Mouse (Mus musculus): ENCODE measurements around the gene Gprin2. TPM values are rescaled to one million over a fixed set of nuclear protein-coding genes. Genes with fewer than 3 reads are reported as not detected.
A peak's percentile ranks its signal among the peaks of the same experiment; 100 is the strongest.

Gene Gprin2
- polyA plus RNA-seq (2015; fragmentation: Nextera tagmentation; extraction: Ambion mirVana) = 4.8 and 5.5 TPM in 2 replicates

GRCm38 (mm10) chr14:34201231-34202035, at the start of gene Gprin2:
TSS of gene Gprin2 (minus strand) at chr14:34201653.
- peaks cover 23% of the 10 kb centered on the region for H3K4me1 ChIP-seq (replicated peaks)
- peak within 1 kb of the TSS; percentile 77 for H3K4me2 ChIP-seq
- H3K36me3 ChIP-seq = no peaks in the 10 kb centered on the region
- ATAC-seq (ENCODE audit: low FRiP score) = peak; percentile 70
- WGBS = 5% methylated on average over 47 of the region's 52 CpGs
- peak within 1 kb of the TSS; percentile 88 for H3K9ac ChIP-seq
- peaks cover 17% of the 10 kb centered on the region; the same call in 1 of the 2 replicates for H3K27me3 ChIP-seq
- H3K4me3 ChIP-seq = peak within 1 kb of the TSS; percentile 82
- peak within 1 kb of the TSS; percentile 85 for H3K27ac ChIP-seq
- no peaks in the 10 kb centered on the region for H3K9me3 ChIP-seq

GRCm38 (mm10) chr14:34240676-34241075, 39.2 kb upstream of the Gprin2 start:
- Histone ChIP-seq H3K4me2 (no peak overlapping the region), H3K4me1 (replicated peaks) (no peaks in the 10 kb centered on the region), H3K9ac (no peak overlapping the region), H3K36me3 (0 out of 2 replicates have a peak, but pooled peaks cover 3% of the 10 kb centered on the region), H3K4me3 (no peak overlapping the region), H3K9me3 (no peaks in the 10 kb centered on the region), H3K27me3 (no peaks in the 10 kb centered on the region), H3K27ac (no peak overlapping the region)
- 87% methylated on average over 6 of the region's 6 CpGs for WGBS
- no peak for ATAC-seq (ENCODE audit: low FRiP score)

GRCm38 (mm10) chr14:34240263-34240662, 38.8 kb upstream of the Gprin2 start:
- no peak overlapping the region for H3K27ac ChIP-seq
- H3K27me3 ChIP-seq = no peaks in the 10 kb centered on the region
- 90% methylated on average over 10 of the region's 10 CpGs for WGBS
- H3K9ac ChIP-seq = no peak overlapping the region
- H3K4me1 ChIP-seq (replicated peaks) = no peaks in the 10 kb centered on the region
- 0 out of 2 replicates have a peak, but pooled peaks cover 3% of the 10 kb centered on the region for H3K36me3 ChIP-seq
- H3K4me2 ChIP-seq = no peak overlapping the region
- ATAC-seq (ENCODE audit: low FRiP score) = no peak
- H3K4me3 ChIP-seq = no peak overlapping the region
- no peaks in the 10 kb centered on the region for H3K9me3 ChIP-seq

- H3K4me2 ChIP-seq = peak overlapping the region; percentile 67
- no peak overlapping the region for H3K27ac ChIP-seq
- H3K4me3 ChIP-seq = peak overlapping the region; percentile 38
- H3K4me1 ChIP-seq (replicated peaks) = peaks cover 9% of the 10 kb centered on the region
- H3K36me3 ChIP-seq = no peaks in the 10 kb centered on the region
- WGBS = 4% methylated on average over 16 of the region's 16 CpGs
- no peaks in the 10 kb centered on the region for H3K27me3 ChIP-seq
- no peaks in the 10 kb centered on the region for H3K9me3 ChIP-seq
- ATAC-seq (ENCODE audit: low FRiP score) = peak; percentile 98
- peak overlapping the region; percentile 68 for H3K9ac ChIP-seq
Measured at GRCm38 (mm10) chr14:34234630-34235380, 33.4 kb upstream of the Gprin2 start.

GRCm38 (mm10) chr14:34233846-34234245, 32.4 kb upstream of the Gprin2 start:
- WGBS = 59% methylated on average over 4 of the region's 4 CpGs
- Histone ChIP-seq H3K27me3 (no peaks in the 10 kb centered on the region), H3K4me2 (no peak overlapping the region)

GRCm38 (mm10) chr14:34232866-34233680, 31.6 kb upstream of the Gprin2 start:
- Histone ChIP-seq H3K36me3 (no peaks in the 10 kb centered on the region), H3K4me1 (replicated peaks) (peaks cover 9% of the 10 kb centered on the region), H3K27ac (no peak overlapping the region), H3K27me3 (no peaks in the 10 kb centered on the region), H3K4me2 (no peak overlapping the region), H3K4me3 (no peak overlapping the region), H3K9me3 (no peaks in the 10 kb centered on the region), H3K9ac (no peak overlapping the region)
- 89% methylated on average over 9 of the region's 9 CpGs for WGBS
- no peak for ATAC-seq (ENCODE audit: low FRiP score)

More at GRCm38 (mm10) chr14:34233846-34234245, 32.4 kb upstream of the Gprin2 start:
- no peak for ATAC-seq (ENCODE audit: low FRiP score)
- H3K9ac ChIP-seq = no peak overlapping the region
- H3K27ac ChIP-seq = no peak overlapping the region
- H3K4me1 ChIP-seq (replicated peaks) = peaks cover 9% of the 10 kb centered on the region
- no peaks in the 10 kb centered on the region for H3K9me3 ChIP-seq
- no peaks in the 10 kb centered on the region for H3K36me3 ChIP-seq
- no peak overlapping the region for H3K4me3 ChIP-seq

GRCm38 (mm10) chr14:34232340-34232739, 30.9 kb upstream of the Gprin2 start:
- 45% methylated on average over 7 of the region's 7 CpGs for WGBS
- Histone ChIP-seq H3K27ac (no peak overlapping the region), H3K4me2 (no peak overlapping the region), H3K27me3 (no peaks in the 10 kb centered on the region), H3K4me1 (replicated peaks) (peaks cover 9% of the 10 kb centered on the region), H3K4me3 (no peak overlapping the region), H3K36me3 (no peaks in the 10 kb centered on the region), H3K9me3 (no peaks in the 10 kb centered on the region), H3K9ac (no peak overlapping the region)
- ATAC-seq (ENCODE audit: low FRiP score) = no peak

- no peak overlapping the region for H3K9ac ChIP-seq
- 94% methylated on average over 10 of the region's 10 CpGs for WGBS
- no peak overlapping the region for H3K4me2 ChIP-seq
- H3K4me1 ChIP-seq (replicated peaks) = 0 out of 2 replicates have a peak, but pooled peaks cover 3% of the 10 kb centered on the region
- ATAC-seq (ENCODE audit: low FRiP score) = no peak
- H3K27me3 ChIP-seq = no peaks in the 10 kb centered on the region
- no peak overlapping the region for H3K27ac ChIP-seq
- no peak overlapping the region for H3K4me3 ChIP-seq
- no peaks in the 10 kb centered on the region for H3K9me3 ChIP-seq
- no peaks in the 10 kb centered on the region for H3K36me3 ChIP-seq
Measured at GRCm38 (mm10) chr14:34228830-34229506, 27.5 kb upstream of the Gprin2 start.

GRCm38 (mm10) chr14:34227981-34228380, 26.5 kb upstream of the Gprin2 start:
- ATAC-seq (ENCODE audit: low FRiP score) = no peak
- no peaks in the 10 kb centered on the region for H3K36me3 ChIP-seq

GRCm38 (mm10) chr14:34226566-34226965, 25.1 kb upstream of the Gprin2 start:
- Histone ChIP-seq H3K9ac (no peak overlapping the region), H3K4me1 (replicated peaks) (no peaks in the 10 kb centered on the region), H3K27me3 (peaks cover 3% of the 10 kb centered on the region), H3K36me3 (no peaks in the 10 kb centered on the region), H3K9me3 (no peaks in the 10 kb centered on the region), H3K27ac (no peak overlapping the region), H3K4me2 (no peak overlapping the region), H3K4me3 (no peak overlapping the region)
- no peak for ATAC-seq (ENCODE audit: low FRiP score)
- WGBS = 81% methylated on average over 4 of the region's 4 CpGs

More at GRCm38 (mm10) chr14:34227981-34228380, 26.5 kb upstream of the Gprin2 start:
- no peak overlapping the region for H3K27ac ChIP-seq
- H3K4me1 ChIP-seq (replicated peaks) = 0 out of 2 replicates have a peak, but pooled peaks cover 3% of the 10 kb centered on the region
- no peak overlapping the region for H3K9ac ChIP-seq
- no peak overlapping the region for H3K4me2 ChIP-seq
- 80% methylated on average over 12 of the region's 12 CpGs for WGBS
- H3K9me3 ChIP-seq = no peaks in the 10 kb centered on the region
- H3K27me3 ChIP-seq = no peaks in the 10 kb centered on the region
- H3K4me3 ChIP-seq = no peak overlapping the region

GRCm38 (mm10) chr14:34225986-34226385, 24.5 kb upstream of the Gprin2 start:
- H3K4me3 ChIP-seq = no peak overlapping the region
- H3K27me3 ChIP-seq = peaks cover 9% of the 10 kb centered on the region
- no peaks in the 10 kb centered on the region for H3K9me3 ChIP-seq
- no peaks in the 10 kb centered on the region for H3K36me3 ChIP-seq
- 89% methylated on average over 9 of the region's 9 CpGs for WGBS
- H3K27ac ChIP-seq = no peak overlapping the region
- H3K4me2 ChIP-seq = no peak overlapping the region
- ATAC-seq (ENCODE audit: low FRiP score) = no peak
- H3K9ac ChIP-seq = no peak overlapping the region
- no peaks in the 10 kb centered on the region for H3K4me1 ChIP-seq (replicated peaks)

Data from hindbrain, embryonic 13.5 days (tissue).